Comparison of ENCODE assay signal across 10 mouse cellular contexts in the genomic region with DNA sequence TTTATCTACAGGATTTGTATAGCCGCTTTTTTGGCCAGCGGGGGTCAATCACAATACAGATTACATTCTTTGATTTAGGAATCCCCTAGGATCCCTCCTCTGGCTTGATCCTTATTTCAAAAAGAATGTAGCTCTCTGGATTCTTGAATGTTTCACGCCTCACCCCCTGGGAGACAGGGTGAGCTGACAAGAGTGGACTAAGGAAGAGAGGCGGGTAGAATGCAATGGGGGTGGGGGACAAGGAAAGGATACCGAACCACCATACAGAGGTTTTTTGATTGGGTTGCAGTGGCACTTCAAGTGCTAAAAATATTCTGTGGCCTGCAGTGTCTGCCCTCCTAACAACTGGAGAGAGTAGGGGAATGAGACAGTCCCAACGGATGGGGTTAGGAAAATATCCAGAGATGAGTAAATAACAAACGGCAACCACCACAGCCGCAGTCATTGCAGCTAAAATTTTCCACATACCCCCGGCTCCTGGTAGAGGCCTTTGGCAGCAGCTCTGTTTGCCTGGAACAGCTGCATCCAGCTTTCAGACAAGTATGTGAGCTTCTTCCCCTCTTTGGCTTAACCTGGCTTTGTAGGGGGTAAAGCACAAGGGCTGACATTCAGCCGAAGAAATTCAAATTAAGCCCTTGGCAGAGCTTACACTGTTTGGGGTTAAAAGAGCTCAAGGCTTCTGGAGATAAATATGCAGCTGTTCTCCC. TPM values are rescaled to one million over a fixed set of nuclear protein-coding genes. Genes with fewer than 3 reads are reported as not detected.
DNase-seq lines count a peak whose midpoint lies in the region; ATAC-seq and TF ChIP-seq lines count a peak whose summit lies in the region.
"Had no signal": no experiment of that assay in that cellular context is flagged by ENCODE, and none has a peak within 500 bp of the region (broad histone marks: within the 10 kb centered on the region; RNA-seq: fewer than 3 reads in every experiment).

No protein-coding gene starts in this region.

- no peak for TF ChIP-seq CTCF in gastrocnemius, adult 2 months (IDR thresholded peaks at IDR 0.05)

- peak overlapping the region; percentile 21; the same call in 1 of the 2 replicates for H3K4me3 ChIP-seq in gastrocnemius, adult 2 months
- no peak overlapping the region for H3K4me3 ChIP-seq in heart, embryonic 16.5 days (ENCODE audit: low read length)
- no peak overlapping the region for H3K4me3 ChIP-seq in limb, embryonic 15.5 days

- peak; percentile 38 for DNase-seq in gastrocnemius, adult 2 months
- no peak for DNase-seq in gastrocnemius, postnatal 36 days
- peak; percentile 12 for DNase-seq in brain, adult 2 months (ENCODE audit: low read depth, low spot score)
- DNase-seq in right cerebral cortex, adult 18-20 months = no peak
- DNase-seq in c-Kit-positive CD71-positive TER-119-positive erythroid progenitor cells, embryonic 14.5 days (ENCODE audit: low spot score) = no peak
- no peak for DNase-seq in right cerebral cortex, postnatal 36 days (ENCODE audit: low spot score in 2 of 2)
- DNase-seq: cerebellum, adult 8-10 months; liver, postnatal 0 days had no signal

- H3K9ac ChIP-seq in heart, embryonic 16.5 days (ENCODE audit: low read length) = 0 out of 2 replicates have a peak overlapping the region, but pooled peaks have one; percentile 29
- H3K9ac ChIP-seq in limb, embryonic 15.5 days = no peak overlapping the region
- H3K9ac ChIP-seq: liver, postnatal 0 days had no signal

- H3K9me3 ChIP-seq in heart, embryonic 16.5 days (replicated peaks; ENCODE audit: control insufficient read depth, low read length) = no peaks in the 10 kb centered on the region
- no peaks in the 10 kb centered on the region for H3K9me3 ChIP-seq in limb, embryonic 15.5 days

- 29% methylated on average over 10 of the region's 10 CpGs for WGBS in heart, embryonic 16.5 days
- 49% methylated on average over 10 of the region's 10 CpGs for WGBS in limb, embryonic 15.5 days

- H3K27me3 ChIP-seq in heart, embryonic 16.5 days (ENCODE audit: control insufficient read depth, insufficient read depth, low read length) = no peaks in the 10 kb centered on the region
- peaks cover 14% of the 10 kb centered on the region for H3K27me3 ChIP-seq in limb, embryonic 15.5 days

- peak overlapping the region; percentile 56 for H3K27ac ChIP-seq in gastrocnemius, adult 2 months
- H3K27ac ChIP-seq in heart, embryonic 16.5 days (ENCODE audit: low read length) = peak overlapping the region; percentile 39
- no peak overlapping the region; the same call in 1 of the 2 replicates for H3K27ac ChIP-seq in limb, embryonic 15.5 days

- peaks cover 17% of the 10 kb centered on the region for H3K4me1 ChIP-seq in heart, embryonic 16.5 days (ENCODE audit: control insufficient read depth, insufficient read depth, low read length)
- H3K4me1 ChIP-seq in limb, embryonic 15.5 days = 0 out of 2 replicates have a peak, but pooled peaks cover 3% of the 10 kb centered on the region

- H3K4me2 ChIP-seq in heart, embryonic 16.5 days (ENCODE audit: low read depth, low read length) = peak overlapping the region; percentile 10; the same call in 1 of the 2 replicates
- no peak overlapping the region for H3K4me2 ChIP-seq in limb, embryonic 15.5 days

- H3K36me3 ChIP-seq in heart, embryonic 16.5 days (ENCODE audit: control insufficient read depth, insufficient read depth) = no peaks in the 10 kb centered on the region
- H3K36me3 ChIP-seq in limb, embryonic 15.5 days = no peaks in the 10 kb centered on the region

- intact Hi-C loops in gastrocnemius, adult 2 months (cut with DNase I) = no loop called here
- intact Hi-C loops in gastrocnemius, postnatal 36 days (cut with DNase I) = no loop called here

- no peak; the same call in 1 of the 2 replicates for ATAC-seq in heart, embryonic 16.5 days (replicated peaks; ENCODE audit: extremely low read depth, insufficient read depth, low FRiP score)
- ATAC-seq in limb, embryonic 15.5 days (ENCODE audit: insufficient number of reproducible peaks, low FRiP score, low TSS enrichment, low read depth) = peak; percentile 65; the same call in 1 of the 2 replicates
- ATAC-seq: liver, postnatal 0 days had no signal

RNA-seq across cellular contexts. Expression of gene Srpx2, which starts 3.3 kb away (rescaled TPM):
- 1 to 10 TPM; 2.3 to 3.3 TPM for total RNA-seq in gastrocnemius, adult 2 months (2021)
- 1 to 10 TPM; 2.7 to 3.5 TPM for total RNA-seq in gastrocnemius, postnatal 36 days (2021)
- 8.1 and 8.5 TPM in 2 replicates for polyA plus RNA-seq in heart, embryonic 16.5 days (2015; fragmentation: Nextera tagmentation; extraction: Ambion mirVana)
- 8.2 and 12.9 TPM in 2 replicates for polyA plus RNA-seq in limb, embryonic 15.5 days (2015; fragmentation: Nextera tagmentation; extraction: Ambion mirVana)

RNA-seq across cellular contexts. Expression of gene Tspan6, which starts 13.3 kb away (rescaled TPM):
- 1 to 10 TPM; 1.9 to 5.0 TPM for total RNA-seq in gastrocnemius, adult 2 months (2021)
- 1 to 10 TPM; 2.5 to 4.3 TPM for total RNA-seq in gastrocnemius, postnatal 36 days (2021)
- 91.1 and 96.7 TPM in 2 replicates for polyA plus RNA-seq in heart, embryonic 16.5 days (2015; fragmentation: Nextera tagmentation; extraction: Ambion mirVana)
- polyA plus RNA-seq in limb, embryonic 15.5 days (2015; fragmentation: Nextera tagmentation; extraction: Ambion mirVana) = 153 and 155 TPM in 2 replicates

Comparison
In these comparisons a context has a peak if more than half of its experiments do, and no peak if none do; other contexts are left out.
1. DNase-seq: peak in gastrocnemius, adult 2 months (single experiment) and brain, adult 2 months (single experiment); none in gastrocnemius, postnatal 36 days (0 of 2), right cerebral cortex, adult 18-20 months (single experiment), c-Kit-positive CD71-positive TER-119-positive erythroid progenitor cells, embryonic 14.5 days (single experiment) and right cerebral cortex, postnatal 36 days (0 of 2).